Mouse (Mus musculus) retina, adult 2 months (tissue): ENCODE measurements around the gene Sfpq.
"Not testable (repeated sequence)": the region's sequence is repeated elsewhere in the genome, so short reads cannot be mapped to it uniquely, and the experiment has no call there.

ENCODE experiments used
- DNase-seq: peaks from one replicate; pipeline ENCODE4 v3.0.0-alpha.2; 2012; ENCODE audit warnings: low read depth, low spot score

Sfpq gene

DNA sequence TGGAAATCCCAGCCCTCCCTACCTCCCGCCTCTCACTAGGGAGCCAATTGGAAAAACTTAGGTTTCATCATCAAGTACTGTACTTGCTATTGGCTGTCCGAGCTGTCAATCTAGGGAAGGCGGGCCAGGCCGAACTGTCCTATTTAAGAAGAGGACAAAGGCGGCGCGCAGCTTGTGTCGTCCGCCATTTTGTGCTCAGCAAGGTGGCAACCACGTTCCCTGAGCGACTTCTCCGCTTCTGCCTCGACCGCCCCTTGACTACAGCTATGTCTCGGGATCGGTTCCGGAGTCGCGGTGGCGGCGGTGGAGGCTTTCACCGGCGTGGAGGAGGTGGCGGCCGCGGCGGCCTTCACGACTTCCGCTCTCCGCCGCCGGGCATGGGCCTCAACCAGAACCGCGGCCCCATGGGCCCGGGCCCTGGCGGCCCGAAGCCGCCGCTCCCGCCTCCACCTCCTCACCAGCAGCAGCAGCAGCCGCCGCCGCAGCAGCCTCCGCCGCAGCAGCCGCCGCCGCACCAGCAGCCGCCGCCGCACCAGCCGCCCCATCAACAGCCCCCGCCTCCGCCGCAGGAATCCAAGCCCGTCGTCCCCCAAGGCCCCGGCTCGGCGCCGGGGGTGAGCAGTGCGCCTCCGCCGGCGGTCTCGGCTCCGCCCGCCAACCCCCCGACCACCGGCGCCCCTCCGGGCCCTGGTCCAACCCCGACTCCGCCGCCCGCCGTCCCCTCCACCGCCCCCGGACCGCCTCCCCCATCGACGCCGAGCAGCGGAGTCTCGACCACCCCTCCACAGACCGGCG lies at the start of gene Sfpq:
Gene Sfpq, plus strand, starts transcription at position 174 of the 795 bp plus-strand sequence.
- DNase-seq = peak; percentile 100

- peak; percentile 47 for DNase-seq
Measured at GRCm38 (mm10) chr4:126977467-126977866, 43.7 kb upstream of the Sfpq start.

DNA sequence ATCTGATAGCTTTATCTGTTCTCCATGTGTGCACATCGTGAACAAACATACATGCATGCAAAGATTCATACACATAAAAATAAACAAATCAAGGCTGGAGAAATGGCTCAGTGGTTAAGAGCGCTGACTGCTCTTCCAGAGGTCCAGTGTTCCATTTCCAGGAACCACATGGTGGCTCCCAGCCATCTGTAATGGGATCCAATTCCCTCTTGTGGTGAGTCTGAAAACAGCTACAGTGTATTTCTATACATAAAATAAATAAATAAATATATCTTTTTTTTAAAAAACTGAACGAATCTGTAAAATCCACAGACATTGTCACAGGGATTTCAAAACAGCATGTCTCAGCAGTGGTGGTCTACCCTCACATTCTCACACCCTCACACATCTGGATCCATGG lies 42.4 kb upstream of the Sfpq start:
- DNase-seq = no peak

- DNase-seq = no peak
Measured at GRCm38 (mm10) chr4:126983321-126983720, 37.8 kb upstream of the Sfpq start.

GRCm38 (mm10) chr4:126983736-126984525 lies 37.2 kb upstream of the Sfpq start:
- DNase-seq = not testable (repeated sequence)

DNA sequence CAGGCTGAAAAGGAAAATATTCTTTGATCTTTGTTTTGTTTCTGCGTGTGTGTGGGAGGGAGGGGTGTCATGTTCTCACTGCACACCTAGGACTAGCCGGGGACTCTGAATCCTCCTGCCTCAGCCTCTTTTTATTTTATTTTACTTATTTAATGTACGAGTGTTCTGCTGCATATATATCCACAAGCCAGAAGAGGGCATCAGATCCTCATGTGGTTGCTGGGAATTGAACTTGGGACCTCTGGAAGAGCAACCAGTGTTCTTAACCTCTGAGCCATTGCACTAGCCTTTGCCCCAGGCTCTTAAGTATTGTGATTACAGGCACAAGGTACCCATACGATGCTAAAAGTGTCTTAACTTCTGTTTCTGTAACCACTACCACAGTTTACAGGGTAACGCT lies 34.4 kb upstream of the Sfpq start:
- no peak for DNase-seq

GRCm38 (mm10) chr4:126988503-126988902 lies 32.6 kb upstream of the Sfpq start:
- no peak for DNase-seq

DNA sequence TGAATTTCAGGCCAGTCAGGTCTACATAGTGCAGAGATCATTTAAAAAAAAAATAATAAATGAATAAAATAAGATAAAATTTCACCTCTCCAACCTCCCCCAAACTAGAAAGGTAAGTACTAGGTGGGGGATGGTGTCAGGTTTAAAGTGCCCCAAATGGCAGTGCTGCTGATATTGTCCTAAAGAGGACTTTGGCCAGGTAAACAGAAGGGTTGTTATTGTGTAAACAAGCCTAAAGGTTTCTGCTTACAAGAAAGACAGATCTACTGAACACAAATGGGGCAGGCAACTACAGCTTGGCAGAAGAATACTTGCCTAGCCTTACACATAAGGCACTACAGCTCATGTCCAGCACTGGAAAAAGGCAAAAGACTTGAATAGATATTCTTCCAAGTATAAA lies 30.6 kb upstream of the Sfpq start:
- no peak for DNase-seq

- DNase-seq = no peak
Measured at GRCm38 (mm10) chr4:126992356-126992755, 28.8 kb upstream of the Sfpq start.

GRCm38 (mm10) chr4:126999372-126999771 lies 21.8 kb upstream of the Sfpq start:
- not testable (repeated sequence) for DNase-seq

DNA sequence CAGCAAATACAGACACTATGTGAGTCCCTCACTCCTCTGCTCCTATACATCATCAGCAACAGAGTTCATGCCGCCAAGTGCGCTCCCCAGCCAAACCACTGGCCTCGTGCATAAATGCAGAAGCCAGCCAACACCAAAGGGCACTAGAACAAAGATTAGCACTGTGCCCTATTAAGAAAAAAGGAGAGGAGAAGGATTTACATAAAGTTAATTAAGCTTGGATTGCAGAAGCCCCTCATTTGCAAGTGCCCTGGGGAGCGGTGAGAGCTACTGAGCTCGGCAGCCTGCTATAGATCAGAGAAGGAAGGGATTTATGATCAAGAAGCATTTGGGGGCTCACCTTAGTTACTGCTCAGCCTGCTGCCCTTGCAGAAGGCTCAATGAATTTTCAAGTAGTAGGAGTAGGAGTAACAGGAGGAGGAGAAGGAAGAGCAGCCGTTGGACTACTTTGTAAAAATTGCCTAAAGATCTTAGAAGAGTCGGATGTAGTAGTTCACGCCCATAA lies 20.5 kb upstream of the Sfpq start:
- no peak for DNase-seq

DNA sequence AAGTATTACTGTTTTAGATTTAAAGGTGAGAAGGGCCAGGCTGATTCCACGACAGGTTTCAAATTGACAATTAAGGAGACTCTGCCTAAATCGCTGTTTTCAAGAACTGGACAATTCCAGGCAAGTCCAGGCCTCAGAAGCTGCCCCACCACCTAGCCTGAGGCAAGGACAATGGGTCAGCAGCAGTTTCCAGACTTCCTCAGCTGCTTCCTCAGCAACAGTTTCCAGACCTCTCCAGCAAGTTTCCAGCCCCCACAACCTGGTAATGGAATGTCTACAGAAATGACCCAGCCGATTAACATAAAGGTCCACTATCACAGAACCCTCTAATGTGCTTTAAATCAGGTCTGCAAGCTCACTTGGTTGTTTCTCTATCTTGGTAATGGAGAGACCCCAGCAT lies 16.7 kb upstream of the Sfpq start:
- DNase-seq = no peak

DNA sequence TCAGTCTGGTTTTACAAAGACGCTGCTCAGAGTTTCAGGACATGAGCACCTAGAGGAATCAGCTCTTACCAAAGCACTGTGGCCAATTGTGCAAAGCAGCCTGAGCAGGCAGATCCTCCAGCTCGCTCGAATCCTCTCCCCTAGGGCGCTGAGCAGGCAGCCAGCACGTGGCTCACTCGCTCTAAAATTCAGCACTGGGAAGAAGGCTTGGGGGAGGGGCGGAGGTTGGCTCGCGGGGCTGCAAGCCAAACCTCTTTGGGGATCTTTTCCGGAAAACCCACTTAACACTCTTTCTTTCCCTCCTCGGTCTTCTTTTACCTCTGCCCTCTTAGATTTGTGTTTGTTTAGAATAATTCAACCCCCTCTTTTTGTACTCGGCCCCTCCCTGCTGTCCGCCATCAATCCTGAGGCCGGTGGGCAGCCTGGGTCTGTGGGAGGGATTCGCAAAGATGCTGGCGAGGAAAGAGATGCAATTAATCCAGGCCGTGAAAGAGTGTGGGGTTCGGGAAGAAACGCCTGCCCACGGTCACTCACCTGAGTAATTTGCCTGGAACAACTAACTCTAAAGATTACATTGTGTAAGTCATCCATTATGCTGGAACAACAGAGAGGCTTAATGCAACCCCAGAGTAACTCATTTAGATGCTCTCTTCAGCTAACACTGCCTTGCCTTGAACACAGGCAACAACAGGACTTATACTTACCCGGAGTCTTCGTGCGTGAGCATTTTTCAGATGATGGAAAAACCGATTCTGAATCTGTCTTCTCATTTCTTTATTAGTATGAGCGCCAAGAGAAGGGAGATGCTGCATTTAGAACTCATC lies 15.8 kb upstream of the Sfpq start:
- DNase-seq = no peak

DNA sequence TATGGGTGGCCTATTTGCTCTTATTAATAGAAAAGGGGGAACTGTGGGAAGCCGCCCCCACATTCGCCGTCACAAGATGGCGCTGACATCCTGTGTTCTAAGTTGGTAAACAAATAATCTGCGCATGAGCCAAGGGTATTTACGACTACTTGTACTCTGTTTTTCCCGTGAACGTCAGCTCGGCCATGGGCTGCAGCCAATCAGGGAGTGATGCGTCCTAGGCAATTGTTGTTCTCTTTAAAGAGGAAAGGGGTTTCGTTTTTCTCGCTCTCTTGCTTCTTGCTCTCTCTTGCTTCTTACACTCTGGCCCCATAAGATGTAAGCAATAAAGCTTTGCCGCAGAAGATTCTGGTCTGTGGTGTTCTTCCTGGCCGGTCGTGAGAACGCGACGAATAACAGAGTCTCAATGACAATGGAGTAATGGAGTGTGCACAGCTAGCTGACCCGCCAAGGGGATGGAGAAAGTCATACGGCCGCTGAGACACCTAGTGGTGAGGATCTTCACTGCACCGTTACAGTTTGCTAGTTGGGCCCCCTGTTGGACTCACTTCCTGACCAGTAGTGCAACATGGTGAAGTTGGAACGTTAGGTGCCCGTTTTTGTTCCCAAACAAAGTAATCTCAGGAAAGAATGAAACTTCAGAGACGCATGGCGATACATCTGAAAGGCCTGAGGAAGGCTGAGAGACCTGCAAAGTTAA lies 5.7 kb upstream of the Sfpq start:
- DNase-seq = peak; percentile 67

DNA sequence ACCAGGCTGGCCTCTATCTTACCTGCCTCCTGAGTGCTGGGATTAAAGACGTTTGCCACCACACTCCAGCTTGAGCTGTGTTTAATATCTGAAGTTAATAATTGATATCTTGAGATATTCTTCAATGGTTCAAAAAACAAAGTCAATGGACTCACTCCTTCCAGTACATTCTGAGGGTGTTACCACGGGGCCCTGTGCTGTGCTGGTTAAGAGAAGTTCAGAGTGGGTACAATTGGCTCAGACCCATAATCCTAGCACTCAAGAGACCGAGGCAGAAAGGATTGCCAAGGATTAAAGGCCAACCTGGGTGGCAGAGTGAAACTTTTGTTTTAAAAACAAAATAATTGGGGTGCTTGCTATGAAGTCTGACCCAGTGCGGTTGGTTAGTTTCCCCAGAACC lies 4.8 kb upstream of the Sfpq start:
- DNase-seq = no peak

DNA sequence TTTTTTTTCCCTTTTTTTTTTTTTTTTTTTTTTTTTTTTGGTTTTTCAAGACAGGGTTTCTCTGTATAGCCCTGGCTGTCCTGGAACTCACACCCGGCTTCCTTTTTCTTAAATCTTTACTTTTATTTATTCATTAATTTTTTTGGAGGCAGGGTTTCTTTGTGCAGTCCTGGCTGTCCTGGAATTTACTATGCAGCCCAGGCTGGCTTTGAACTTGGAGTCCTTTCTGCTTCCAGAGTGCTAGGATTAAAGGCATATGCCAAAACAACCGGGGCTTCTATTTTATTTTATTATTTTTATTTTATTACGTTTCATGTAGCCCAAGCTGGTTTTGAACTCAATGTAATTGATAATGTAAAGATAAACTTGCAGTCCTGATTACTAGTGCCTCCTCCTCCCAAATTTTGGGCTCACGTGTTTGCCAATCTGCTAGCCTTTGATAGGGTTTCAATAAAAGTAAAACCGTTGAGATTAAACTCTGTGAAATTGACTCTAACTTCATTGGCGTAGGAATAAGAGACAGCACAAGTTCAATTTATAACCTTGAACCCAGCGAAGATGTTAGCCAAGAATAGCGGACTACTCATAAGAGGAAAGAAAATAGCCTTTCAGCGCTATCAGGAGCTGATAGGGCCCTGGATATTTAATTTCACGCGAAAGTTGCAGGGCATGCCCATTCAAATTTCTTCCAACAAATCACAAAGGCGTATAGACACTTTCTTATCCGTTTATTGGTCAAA lies 543 bp upstream of the Sfpq start:
- no peak for DNase-seq

- DNase-seq = peak; percentile 87
Measured at GRCm38 (mm10) chr4:127021989-127022626, 984 bp downstream of the Sfpq start.

- DNase-seq = no peak
Measured at GRCm38 (mm10) chr4:127023201-127023600, 2.1 kb downstream of the Sfpq start.

- no peak for DNase-seq
Measured at GRCm38 (mm10) chr4:127024240-127024639, 3.1 kb downstream of the Sfpq start.

DNA sequence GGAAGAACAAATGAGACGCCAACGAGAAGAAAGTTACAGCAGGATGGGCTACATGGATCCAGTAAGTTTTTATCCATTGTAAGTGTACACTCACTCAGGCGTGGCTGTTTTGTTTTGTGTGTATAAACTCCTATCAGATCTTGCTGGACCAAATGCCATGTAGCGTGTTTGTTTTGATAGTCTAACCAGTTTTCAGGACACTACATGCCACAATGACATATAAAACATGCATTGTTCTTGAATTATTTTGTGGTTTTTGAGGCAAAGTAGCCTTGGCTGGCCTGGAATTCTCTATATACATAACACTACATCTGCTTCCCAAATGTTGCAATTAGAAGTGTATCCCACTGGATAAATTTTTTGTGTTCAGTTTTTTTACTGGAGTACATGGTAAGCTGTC lies 5.7 kb downstream of the Sfpq start:
- no peak for DNase-seq
